Mouse (Mus musculus): ENCODE results near the gene Ahnak. TPM values are rescaled to one million over a fixed set of nuclear protein-coding genes. Genes with fewer than 3 reads are reported as not detected.
"Not testable (repeated sequence)": the region's sequence is repeated elsewhere in the genome, so short reads cannot be mapped to it uniquely, and the experiment has no call there.

Ahnak gene
- total RNA-seq, 1 experiment from 2014 or later: 157 TPM

DNA sequence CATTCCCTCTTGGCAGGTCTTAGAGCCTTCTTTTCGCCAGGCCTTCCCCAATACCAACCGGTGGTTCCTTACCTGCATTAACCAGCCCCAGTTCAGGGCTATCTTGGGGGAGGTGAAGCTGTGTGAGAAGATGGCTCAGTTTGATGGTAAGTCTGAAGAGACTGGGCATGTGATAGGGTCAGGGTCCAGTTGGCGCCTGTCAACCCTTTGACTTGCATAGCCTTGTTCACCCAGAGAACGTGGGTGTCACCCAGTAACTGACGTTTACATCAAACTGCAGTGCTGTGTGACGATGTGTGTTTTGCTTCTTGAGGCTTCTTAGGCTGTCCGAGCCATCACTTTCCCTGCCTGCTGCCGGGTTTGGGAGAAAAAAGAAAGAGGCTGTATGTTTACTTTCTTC is 16.6 kb upstream of the Ahnak start:
- DNase-seq: not testable (repeated sequence)

DNA sequence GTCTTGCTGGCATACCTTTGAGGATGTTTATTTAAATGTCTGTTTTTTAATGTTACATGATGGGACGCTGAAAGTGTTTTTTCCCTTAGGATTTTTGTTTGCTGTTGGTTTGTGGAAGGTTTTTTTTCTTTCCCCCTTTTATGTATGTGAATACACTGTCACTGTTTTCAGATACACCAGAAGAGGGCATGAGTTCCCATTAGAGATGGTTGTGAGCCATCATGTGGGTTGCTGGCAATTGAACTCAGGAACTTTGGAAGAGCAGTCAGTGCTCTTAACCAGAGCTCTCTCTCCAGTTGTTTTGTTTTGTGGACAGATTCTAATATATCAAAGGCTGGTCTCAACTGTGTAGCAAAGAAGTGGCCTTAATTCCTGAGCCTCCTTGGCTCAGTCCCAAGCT is 14.4 kb upstream of the Ahnak start:
- no peak for DNase-seq

DNA sequence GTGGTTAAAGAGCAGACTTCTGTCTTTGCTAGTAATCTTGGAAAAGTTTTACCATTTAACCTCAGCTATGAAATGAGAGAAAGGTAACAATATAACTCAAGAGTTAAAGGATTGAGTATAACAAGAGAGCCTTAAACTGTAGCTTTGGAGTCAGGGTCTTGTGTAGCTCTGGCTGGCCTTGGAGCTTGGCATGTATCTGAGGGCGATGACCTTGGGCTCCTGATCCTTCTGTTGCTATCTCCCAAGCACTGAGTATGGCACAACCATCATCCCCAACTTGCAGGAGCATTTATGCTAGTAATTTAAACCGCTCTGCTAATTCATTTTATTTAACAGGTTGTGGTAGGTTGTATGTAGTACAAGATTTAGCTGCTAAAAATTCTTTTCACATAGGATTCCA is 13.6 kb upstream of the Ahnak start:
- no peak for DNase-seq

DNA sequence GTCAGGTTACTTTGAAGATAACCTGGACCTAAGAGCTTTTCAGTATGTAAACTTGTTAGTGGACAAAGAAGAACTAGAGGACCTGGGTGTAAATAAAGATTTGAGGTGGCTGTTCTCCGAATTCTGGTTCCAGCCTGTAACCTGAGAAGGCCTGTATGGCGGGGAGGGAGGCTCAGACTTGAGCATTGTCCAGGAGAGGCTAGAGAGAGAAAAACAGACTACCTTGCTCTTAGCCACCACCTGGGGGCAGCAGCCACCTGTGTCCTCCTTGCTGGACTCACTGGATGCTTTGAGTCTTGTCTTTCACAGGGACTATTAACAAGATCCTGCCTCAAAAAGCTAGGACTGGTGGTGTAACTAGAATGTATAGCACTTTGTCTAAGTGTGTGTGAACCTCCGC is 12.5 kb upstream of the Ahnak start:
- peak; percentile 75 for DNase-seq

DNA sequence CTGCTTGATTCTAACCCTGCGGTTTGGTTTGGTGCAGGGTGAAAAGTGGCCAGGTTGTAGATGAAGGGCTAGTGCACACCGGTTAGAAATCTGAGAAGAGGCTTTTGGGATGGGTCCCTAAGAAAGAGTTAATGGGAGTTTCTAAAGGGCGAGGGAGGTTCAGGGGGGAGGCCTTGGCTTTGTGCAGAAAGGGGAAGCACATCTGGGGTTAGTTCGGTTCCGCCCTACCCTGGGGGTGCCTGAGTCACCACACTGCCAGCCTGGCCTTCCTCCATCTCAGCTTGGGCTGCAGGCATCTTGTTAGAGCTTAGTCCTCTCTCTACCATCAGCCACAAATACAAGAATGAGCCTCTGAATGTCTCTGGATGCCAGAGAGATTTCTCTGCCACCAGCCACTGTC is 8.3 kb upstream of the Ahnak start:
- DNase-seq: peak; percentile 46

DNA sequence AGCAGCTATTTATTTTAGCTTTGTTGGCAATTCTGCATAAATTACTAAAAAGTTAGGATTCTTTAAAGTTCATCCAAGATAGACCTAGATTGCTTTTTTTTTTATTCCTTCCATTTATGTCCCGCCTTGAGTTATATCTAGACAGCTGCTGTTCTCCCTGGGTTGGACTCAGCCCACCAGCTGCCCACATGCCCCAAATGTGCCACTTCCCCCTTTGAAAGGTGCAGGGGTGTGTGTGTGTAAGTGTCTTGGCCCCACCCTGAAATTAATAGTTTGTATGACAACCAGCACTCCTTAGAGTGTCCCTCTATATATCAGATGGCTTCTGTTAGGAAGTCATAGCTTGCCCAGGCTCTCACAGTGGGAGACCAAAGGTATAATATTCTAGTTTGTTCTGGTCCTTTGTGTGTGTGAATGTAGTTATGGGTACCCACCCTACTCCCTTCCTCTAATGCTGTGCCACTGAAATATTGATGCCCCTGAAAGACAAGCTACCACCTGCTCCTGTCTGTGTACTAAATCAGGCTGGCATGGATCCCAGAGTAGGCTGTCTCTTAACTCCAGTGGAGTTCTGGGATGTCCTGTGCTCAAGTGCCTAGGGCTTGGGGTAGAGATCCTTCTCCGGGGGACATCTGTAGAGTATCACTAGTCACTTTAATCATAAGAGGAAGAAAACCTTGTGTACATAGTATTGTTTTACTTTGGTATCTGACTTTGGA is 7.5 kb upstream of the Ahnak start:
- no peak for DNase-seq

DNA sequence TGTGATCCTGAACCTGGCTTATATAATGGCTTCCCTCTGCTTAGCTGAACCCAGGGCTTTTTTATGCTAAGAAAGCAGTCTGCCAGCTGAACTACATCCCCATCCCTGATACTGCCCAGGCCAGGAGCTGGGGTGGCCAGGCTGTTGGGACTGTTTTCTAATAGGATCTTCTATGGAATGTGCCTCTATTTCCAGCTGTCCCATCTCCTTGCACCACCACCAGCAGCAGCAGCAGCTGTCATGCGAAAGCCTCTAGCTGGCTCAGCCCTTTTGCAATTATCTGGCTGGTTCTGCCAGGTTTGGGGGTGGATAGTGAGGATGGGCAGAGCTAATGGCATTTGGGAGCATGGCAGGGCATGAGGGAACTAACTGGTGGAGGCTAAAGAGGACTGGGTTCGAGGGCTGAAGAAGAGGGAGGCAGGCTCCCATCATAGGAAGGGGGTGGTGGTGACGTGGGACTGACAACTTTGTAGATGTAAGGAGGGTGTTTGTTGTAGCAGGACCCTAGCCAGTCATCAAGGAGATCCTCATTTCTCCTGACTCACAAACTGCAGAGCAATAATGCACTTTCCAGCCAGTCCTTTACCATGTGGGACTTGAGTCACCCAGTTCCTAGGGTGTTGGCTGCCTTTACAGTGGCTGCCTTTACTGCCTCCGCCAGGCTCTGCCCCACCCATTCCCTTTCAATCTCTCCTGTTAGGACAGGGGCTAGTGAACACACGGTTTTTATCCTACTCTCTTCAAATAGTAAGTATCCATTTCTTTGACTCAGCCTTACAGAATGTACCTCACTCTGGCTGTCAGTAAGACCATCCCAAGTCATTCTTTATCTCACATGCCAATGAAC is 6.6 kb upstream of the Ahnak start:
- DNase-seq: no peak

DNA sequence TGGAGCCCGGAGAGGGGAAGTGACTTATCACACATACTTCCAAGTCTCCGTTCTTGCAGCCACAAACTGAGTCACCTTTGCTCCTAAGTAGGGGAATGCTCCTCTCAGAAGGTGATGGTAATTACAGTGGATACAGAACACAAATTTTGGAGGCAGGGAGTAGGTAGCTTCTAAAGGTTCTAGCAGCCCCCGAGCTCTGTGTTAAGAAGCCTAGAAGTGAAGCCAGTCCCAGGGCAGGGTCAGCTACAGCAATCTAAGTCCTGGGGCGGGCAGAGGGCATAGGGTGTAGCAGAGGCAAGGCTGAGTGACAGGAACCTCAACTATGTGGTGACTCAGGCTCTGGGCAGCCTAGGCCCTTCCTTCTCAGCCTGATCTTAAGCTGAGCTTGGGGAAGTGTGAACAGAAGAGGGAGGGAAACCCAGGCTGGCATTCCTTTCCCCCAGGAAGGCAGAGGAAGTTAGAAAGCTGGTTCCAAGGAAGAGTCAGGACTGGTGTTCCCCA is 5.9 kb upstream of the Ahnak start:
- DNase-seq: peak; percentile 56

DNA sequence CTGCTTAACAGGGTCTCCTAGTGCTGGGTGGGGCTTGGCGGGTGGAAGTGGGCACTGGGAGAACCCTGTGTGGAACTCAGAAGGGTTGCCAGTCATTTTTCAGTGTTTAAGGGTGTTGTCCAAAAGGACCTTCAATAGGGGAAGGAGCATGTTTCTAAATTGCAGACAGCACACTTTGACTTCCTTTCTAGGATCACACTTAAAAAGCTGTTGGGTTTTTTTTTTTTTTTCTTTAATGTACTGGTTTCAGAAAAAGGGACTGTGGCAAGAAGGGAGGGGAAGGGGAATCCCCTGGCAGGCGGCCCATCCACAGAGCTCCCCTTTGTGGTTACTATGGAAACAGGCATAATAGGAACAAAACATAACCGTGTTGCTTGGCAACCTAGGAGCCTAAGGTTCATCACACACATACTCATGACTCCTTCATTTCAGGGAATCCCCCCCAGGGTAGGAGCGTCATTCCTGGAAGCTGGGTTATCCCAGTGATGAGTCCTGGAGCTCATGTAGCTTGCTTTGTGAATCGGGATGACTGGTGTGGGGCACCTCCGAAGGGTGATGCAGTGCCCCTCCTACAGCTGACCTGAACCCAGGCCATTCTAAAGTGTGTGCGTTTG is 4.7 kb upstream of the Ahnak start:
- DNase-seq: peak; percentile 77

DNA sequence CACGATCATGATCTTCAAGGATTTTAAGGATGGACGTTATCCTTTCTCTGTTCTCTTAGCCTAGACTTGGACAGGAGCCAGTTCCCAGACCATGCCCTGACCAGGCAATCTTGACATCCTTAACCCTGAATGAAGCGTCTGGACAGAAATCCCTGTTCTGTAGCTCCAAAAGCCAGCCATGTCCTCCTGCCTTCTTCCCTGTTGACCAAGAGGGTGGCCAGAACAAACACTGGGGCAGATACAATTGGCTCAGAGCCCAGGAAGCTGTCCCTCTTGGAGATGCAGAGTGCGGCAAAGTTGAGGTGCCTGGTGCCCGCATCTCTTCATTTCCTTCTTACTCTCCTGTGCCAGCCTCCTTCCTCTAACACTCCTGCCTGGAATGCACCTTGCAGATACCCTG is 3.2 kb upstream of the Ahnak start:
- DNase-seq: peak; percentile 20

DNA sequence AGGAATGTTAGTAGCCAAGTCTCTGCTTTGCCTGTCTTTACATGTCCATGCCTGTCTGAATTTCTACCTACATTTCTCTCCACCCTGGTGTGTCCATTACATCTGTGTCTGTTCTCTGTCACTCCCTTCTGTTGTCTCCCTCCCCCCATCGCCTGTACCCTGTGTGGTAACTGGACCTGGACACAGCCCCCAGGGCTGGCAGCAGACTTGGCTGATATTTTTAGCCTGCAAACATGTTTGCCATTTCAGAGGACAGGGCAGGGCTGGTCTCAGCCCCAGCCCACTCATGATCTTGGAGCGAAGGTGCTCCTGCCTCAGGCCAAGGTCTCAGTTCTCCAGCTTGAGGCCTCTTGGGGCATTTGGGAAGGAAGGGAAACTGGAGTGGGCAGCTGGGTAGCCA is 1.3 kb upstream of the Ahnak start:
- DNase-seq: peak; percentile 38

DNA sequence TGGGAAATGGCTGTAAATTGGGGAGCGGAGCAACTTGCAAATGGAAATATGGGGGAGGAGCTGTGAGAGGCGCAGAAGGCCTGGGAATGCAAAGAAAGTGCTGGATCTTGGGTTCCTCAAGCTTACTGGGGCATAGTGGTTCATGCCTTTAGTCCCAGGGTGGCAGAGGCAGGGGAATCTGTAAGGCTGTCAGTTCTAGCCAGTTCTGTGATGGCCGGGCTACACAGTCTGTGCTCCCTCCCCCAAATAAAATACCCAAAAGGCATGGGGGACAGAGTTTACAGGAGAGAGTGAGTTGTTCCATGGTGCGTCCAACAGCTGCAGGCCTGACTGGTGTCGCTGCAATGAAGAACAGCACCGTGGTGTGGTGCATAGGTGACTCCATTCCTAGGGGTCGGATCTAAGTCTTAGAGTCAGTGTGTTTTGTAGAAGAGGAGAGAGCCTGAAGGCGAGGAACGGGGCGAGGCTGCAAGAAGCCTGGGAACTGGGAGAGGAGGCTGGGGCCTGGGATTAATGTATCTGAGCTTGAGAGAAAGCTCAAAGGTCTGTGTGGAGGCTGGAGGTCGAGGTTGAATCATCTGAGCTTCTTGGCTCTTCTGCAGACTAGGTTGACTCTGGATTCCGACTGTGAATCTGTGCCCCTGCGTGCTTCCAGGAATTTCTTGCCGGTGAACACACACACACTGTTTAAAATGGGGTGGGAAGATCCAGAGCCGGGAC is 578 bp upstream of the Ahnak start:
- DNase-seq: no peak

DNA sequence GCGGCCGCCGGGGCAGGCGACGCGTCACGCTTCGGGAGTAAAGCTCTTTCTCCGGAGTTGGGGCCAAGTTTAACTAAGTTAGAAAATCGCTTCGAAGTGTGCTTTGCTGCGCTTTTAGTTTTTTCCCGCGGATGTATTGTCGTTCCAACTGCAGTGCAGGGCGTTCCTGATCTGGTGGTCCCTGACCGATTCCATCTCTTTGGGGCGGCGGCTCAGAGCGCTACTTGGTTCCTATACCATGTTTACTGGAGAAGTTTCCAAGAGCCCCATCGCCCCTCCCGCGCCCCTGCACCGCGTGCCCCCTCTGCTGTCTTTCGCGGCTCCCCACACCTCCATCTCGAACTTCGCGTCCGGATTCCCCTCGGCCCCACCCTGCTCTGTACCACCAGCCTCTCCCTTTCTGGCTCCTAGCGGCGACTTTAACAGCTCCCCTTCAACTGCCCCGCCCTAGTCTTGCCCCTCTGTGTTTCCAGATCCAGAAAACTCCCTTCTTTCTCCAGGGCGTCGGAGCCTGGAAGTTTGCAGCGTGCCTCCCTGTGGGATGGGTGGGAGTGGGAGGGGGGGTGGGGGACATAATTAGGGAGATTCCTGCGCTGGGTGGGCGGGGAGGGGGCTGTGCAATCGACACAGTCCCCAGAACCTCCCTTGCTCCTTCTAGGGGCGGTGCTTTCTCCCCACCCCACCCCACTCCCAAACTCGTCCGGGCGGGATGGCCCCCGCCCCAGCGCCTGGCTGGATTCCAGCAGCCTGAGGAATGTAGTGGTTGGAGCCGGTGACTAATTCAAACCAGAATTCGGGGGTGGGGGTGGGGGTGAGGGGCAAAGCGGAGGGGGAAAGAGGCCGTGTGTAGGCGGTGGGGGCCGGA is 715 bp downstream of the Ahnak start:
- peak; percentile 91 for DNase-seq

DNA sequence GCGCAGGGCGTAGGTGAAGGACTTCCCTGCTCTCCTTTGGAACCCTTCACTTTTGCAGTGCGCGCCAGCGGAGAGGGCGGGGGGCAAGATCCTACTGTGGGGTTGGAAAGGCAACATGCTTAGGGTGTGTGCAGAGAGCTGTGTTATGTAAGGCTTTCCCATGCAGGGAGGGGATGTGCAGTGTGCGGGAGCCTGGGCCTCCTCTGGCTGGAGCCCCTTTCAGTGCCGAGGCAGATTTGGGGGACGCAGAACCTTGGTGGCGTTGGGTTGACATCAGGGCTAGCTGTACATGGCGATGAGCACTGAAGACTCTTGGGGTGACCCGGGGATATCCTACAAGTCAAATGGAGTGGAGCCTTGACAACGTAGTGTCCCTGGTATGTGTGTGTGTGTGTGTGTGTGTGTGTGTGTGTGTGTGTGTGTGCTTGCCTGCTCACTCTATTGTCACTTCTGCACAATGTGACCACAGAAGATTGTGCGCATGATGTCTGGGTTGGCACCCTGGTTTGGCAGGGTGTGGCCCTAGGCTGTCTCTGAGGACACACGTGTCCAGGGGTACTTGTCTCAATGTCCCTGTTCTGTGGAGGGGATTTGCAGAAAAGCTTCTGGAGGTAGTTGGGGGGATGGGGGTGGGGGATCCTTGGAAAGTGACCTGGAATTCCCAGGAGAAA is 1.5 kb downstream of the Ahnak start:
- no peak for DNase-seq

DNA sequence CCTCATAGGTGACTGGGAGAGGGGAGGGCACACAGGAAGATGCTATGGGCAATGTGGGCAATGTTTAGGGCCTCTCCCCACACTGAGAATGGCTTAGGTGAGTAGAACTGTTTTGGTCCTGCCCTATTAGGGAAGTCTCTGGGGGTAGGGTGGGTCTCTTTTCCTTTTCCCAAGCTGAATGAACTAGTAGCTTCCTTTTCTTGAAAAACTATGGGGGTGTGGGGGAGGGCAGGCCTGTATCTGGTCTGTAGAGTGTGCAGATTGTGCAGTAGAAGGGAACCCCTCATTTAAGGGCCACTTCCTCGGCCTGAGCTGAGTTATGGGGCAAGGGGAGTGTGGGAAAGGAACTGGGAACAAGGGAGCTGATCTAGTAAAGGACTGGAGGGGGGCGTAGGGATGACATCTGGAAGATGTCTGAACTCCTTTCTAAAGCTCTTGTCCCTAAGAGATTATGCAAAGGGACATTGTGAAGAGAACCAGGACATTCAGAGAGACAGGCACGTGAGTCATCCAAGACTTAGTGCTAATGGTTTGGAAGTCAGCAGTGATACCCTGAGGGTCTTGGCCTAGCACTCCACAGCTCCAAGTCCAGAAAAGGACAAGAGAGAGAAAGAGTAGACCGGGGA is 2.3 kb downstream of the Ahnak start:
- DNase-seq: no peak

DNA sequence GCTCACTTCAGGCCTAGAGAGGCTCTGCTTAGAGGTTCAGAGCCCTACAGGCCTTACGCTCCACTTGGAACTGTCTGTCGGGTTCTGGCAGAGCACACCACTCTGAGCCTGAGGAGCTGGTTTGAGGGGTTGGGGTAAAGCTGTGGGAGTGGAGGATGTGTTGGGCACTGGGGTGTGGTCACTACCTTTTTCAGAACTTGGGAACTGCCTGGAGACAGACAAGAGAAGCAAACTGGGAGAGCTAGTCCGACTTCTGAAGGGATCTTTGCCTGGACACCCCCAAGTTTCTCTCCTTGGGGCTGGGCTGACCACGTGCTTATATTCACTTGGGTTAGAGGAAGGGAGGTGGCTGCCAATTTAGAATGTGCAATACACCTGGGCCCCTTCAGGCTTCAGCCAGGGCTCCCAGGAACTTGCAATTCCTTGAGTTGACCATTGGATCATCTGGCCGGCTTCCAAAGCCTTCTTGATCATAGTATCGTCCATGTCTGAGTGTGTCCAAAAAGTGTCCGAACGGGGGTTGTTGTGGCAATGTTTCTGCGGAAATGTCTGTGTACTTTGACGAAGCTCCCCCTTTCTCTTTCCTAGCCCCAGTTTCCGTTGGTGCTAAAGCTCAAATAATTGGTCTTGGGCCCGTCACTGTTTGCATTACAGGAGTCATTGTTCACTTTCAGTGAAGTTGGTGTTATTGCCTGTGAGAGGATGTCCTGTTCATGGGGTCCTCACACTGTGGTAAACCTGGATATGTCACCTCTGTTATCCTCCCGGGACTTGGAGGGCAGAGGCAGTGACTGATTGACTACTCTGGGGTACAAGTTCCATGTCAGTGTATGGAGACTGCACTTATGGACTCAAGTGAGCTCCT is 3.0 kb downstream of the Ahnak start:
- peak; percentile 72 for DNase-seq

DNA sequence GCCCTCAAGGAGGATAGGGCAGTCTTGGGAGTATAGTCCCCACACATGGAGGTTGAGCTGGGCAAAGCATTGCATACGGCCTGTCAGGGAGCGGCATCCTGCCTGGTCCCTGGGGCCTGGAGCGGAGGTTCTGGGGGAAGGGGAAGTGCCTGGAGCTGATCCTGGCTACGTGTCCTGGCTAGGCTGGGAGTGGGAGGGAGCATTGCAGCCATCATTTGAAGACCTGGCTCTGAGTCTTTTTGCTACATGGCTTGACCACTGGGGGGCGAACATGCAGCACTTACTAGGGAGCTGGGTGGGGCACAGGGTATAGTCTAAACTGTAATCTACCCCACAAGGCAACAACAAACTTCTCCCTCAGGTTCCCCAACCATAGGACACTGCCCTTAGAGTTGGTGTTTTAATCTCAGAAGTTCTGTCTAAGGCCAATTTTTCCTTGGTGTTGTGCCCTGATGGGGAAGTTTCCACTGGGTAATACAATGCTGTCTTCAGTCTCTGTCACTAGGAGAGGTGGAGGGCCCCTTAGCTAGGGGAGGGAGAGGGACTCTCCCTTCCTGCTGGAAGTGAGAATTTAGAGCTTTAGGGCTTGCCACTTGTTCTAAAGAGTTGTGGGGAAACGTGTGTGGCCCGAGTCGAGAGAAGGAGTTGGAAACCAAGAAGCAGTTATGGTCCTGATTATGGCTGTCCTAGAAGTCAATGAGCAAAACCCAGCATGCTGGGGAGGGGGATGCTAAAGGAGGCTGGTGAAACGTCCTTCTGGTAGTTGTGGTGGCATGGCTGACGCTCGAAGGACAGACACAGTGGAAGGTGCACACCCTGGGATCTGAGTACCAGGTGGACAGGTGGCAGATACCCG is 3.9 kb downstream of the Ahnak start:
- peak; percentile 93 for DNase-seq

DNA sequence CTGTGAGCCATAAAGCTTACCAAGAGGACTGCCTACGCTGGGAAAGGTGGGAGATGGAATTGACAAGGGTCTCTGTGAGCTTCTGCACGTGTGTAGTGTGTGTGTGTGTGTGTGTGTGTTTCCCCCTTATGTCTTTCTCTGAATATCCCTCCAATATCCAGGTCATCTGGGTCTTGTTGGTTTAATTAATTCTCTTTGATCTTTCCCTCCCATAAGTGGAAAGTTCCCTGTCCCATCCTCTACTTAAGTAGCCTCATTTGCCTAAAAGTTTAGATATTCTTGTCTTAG is 4.5 kb downstream of the Ahnak start:
- DNase-seq: no peak

Measured in adrenal gland, postnatal 14 days (tissue).